Mouse (Mus musculus) limb, embryonic 13.5 days (tissue): ENCODE data around the gene Gm37240. TPM values are rescaled to one million over a fixed set of nuclear protein-coding genes. Genes with fewer than 3 reads are reported as not detected.

ENCODE experiments used
- ATAC-seq: fragments of 200-750 bp; cut with Nextera tagmentation; 2 replicates; pipeline ENCODE4 v1.8.0; 2017; ENCODE audit warnings: low read depth, moderate number of reproducible peaks, moderate TSS enrichment; ENCODE audit not compliant: low FRiP score
- H3K27ac ChIP-seq: fragments of 300-500 bp; sonication (generic); 2 replicates; pipeline ENCODE4 v1.5.1; 2015; ENCODE audit warnings: inconsistent platforms, mild to moderate bottlenecking, moderate library complexity
- H3K27me3 ChIP-seq: fragments of 300-500 bp; sonication (generic); 2 replicates; pipeline ENCODE4 v1.6.1; 2015; ENCODE audit warnings: mild to moderate bottlenecking, inconsistent platforms
- H3K36me3 ChIP-seq: fragments of 300-500 bp; sonication (generic); 2 replicates; pipeline ENCODE4 v1.6.1; 2015; ENCODE audit warnings: inconsistent platforms, mild to moderate bottlenecking, moderate library complexity
- H3K4me1 ChIP-seq: fragments of 300-500 bp; sonication (generic); 2 replicates; pipeline ENCODE4 v1.6.1; 2015; ENCODE audit warnings: inconsistent platforms
- H3K4me2 ChIP-seq: fragments of 300-500 bp; sonication (generic); replicated peaks from 2 replicates; pipeline ENCODE4 v1.6.1; 2015; ENCODE audit warnings: inconsistent platforms, mild to moderate bottlenecking, moderate library complexity
- H3K4me3 ChIP-seq: fragments of 300-500 bp; sonication (generic); 2 replicates; pipeline ENCODE4 v1.5.1; 2015; ENCODE audit warnings: moderate library complexity, mild to moderate bottlenecking, inconsistent platforms
- H3K9ac ChIP-seq: fragments of 300-500 bp; sonication (generic); 2 replicates; pipeline ENCODE4 v1.6.1; 2015; ENCODE audit warnings: mild to moderate bottlenecking, inconsistent platforms
- H3K9me3 ChIP-seq: fragments of 300-500 bp; sonication (generic); 2 replicates; pipeline ENCODE4 v1.6.1; 2016; ENCODE audit warnings: inconsistent platforms
- WGBS: fragments of 180-500 bp; shearing (Covaris S2); methylation state at CpG from one replicate; pipeline ENCODE4 v1.1.7; 2015; 5-methylcytosine and 5-hydroxymethylcytosine counted together
- polyA plus RNA-seq: library from polyadenylated mRNA; unstranded; fragments of >200 nt; fragmentation: Nextera tagmentation; extraction: Ambion mirVana; gene quantifications from 2 replicates; pipeline ENCODE4 v1.2.1, GENCODE M21; 2015

The Gm37240 gene
- polyA plus RNA-seq, 1 experiment from 2014 or later = 6.1 TPM

DNA sequence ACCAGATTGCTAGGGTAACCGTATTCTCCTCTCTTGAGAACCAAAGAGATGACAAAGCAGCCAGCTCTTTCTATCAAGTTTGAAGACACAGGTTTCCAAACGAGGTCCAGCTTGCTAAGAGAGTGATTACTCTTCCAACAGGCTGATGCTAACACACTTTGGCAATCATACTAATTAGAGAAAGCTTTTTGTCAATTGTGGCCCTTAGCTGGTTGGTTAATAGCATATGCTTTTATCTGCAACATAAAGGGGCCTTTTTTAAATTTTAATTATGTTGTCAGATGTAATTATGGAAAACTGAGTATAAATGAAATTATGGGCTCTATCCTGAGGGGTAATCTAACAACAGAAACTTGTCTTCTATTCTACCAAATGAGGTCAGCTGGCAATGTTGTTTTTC is 160.1 kb downstream of the Gm37240 start:
- Histone ChIP-seq H3K9ac (no peak overlapping the region), H3K4me1 (no peaks in the 10 kb centered on the region), H3K36me3 (no peaks in the 10 kb centered on the region), H3K27me3 (no peaks in the 10 kb centered on the region), H3K4me2 (no peak overlapping the region), H3K9me3 (no peaks in the 10 kb centered on the region), H3K27ac (no peak overlapping the region), H3K4me3 (no peak overlapping the region)
- ATAC-seq = no peak
- WGBS = 57% methylated on average over 2 of the region's 2 CpGs

DNA sequence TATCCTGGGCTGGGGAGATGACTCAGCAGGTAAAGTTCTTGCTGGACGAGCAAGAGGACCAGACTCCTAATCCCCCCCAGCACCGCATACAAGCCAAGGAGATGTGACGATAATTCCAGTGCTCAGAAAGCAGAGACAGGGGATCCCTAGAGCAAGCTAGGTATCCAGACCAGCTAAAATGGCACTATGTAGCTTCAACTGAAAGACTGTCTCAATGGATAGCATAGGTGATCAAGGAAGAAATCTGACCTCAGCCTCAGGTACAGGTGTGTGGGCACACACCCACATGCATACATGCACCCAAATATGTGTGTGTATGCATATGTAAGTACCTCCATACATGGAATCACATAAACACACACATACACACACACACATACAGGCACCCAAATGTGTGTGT is 161.3 kb downstream of the Gm37240 start:
- no peaks in the 10 kb centered on the region for H3K4me1 ChIP-seq
- H3K4me3 ChIP-seq = no peak overlapping the region
- no peaks in the 10 kb centered on the region for H3K36me3 ChIP-seq
- H3K4me2 ChIP-seq = no peak overlapping the region
- ATAC-seq = no peak
- 84% methylated on average over 3 of the region's 3 CpGs for WGBS
- no peak overlapping the region for H3K9ac ChIP-seq
- no peaks in the 10 kb centered on the region for H3K27me3 ChIP-seq
- no peak overlapping the region for H3K27ac ChIP-seq
- H3K9me3 ChIP-seq = no peaks in the 10 kb centered on the region

DNA sequence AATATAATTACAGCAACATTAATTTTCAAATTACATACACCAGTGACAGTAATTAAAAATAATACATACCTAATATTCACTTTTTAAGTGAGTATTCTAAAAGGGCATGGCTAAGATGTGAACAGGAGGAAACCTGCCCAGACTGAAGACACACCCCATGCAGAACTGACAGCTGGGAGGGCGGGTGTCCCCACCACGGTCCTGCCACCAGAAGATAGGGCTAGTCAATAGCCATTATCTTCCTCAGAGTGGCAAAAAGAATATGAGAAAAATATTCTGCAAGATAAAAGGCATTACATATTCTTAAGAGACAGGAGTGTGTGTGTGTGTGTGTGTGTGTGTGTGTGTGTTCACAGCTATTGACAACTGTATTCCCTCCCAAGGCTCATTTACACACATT is 162.2 kb downstream of the Gm37240 start:
- Histone ChIP-seq H3K27ac (no peak overlapping the region), H3K4me3 (no peak overlapping the region), H3K36me3 (no peaks in the 10 kb centered on the region), H3K4me1 (no peaks in the 10 kb centered on the region), H3K9ac (no peak overlapping the region), H3K9me3 (no peaks in the 10 kb centered on the region), H3K4me2 (no peak overlapping the region), H3K27me3 (no peaks in the 10 kb centered on the region)
- ATAC-seq = no peak
- WGBS = 76% methylated on average over 2 of the region's 2 CpGs

DNA sequence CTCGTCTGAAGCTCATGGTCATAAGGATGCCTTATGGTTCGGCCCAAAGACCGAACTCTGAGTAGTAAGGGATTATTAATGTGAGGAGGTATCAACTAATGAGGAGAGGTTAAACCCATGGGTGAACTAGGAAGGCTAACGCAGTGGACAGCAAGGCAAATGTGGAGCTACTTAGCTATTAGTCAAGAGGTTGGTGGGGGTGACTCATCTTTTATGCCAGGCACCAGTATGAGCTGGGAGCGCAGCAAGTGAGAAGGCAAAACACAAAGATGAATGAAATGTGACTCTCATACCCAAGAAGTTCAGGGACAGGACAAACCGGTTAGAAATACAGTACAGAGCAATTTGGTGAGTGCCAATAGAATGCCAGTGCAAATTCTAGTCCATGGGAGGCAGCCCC is 164.7 kb downstream of the Gm37240 start:
- H3K27ac ChIP-seq = no peak overlapping the region
- no peaks in the 10 kb centered on the region for H3K9me3 ChIP-seq
- no peak overlapping the region for H3K9ac ChIP-seq
- no peak for ATAC-seq
- no peaks in the 10 kb centered on the region for H3K27me3 ChIP-seq
- no peak overlapping the region for H3K4me2 ChIP-seq
- no peaks in the 10 kb centered on the region for H3K36me3 ChIP-seq
- no peaks in the 10 kb centered on the region for H3K4me1 ChIP-seq
- 83% methylated on average over 6 of the region's 6 CpGs for whole genome bisulfite sequencing
- no peak overlapping the region for H3K4me3 ChIP-seq

DNA sequence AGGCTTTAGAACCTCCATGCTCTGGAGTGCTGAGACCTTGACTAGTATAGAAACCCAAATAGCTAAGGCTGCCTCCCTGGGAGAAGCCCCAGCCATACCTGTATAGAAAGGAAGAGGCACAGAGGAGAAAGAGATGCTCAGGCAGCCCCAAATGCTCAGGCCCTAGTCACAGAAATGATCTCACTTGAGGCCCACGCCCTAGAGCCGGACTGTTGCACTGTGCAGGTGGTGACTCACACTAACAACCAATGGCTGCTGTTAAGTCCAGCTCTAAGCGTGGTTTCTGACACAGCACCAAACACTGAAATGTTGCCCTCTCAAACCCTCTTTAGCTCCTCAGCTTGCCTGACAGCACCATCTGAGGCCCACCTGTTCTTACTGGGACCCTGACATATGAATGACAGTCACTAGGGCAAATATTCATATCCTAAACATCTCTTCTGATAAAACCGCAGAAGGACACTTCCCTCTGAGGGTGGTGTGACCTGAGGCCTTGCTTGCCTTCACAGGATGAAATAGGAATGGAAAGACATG is 171.5 kb downstream of the Gm37240 start:
- no peaks in the 10 kb centered on the region for H3K9me3 ChIP-seq
- no peak for ATAC-seq
- whole genome bisulfite sequencing = 85% methylated on average over 4 of the region's 4 CpGs

DNA sequence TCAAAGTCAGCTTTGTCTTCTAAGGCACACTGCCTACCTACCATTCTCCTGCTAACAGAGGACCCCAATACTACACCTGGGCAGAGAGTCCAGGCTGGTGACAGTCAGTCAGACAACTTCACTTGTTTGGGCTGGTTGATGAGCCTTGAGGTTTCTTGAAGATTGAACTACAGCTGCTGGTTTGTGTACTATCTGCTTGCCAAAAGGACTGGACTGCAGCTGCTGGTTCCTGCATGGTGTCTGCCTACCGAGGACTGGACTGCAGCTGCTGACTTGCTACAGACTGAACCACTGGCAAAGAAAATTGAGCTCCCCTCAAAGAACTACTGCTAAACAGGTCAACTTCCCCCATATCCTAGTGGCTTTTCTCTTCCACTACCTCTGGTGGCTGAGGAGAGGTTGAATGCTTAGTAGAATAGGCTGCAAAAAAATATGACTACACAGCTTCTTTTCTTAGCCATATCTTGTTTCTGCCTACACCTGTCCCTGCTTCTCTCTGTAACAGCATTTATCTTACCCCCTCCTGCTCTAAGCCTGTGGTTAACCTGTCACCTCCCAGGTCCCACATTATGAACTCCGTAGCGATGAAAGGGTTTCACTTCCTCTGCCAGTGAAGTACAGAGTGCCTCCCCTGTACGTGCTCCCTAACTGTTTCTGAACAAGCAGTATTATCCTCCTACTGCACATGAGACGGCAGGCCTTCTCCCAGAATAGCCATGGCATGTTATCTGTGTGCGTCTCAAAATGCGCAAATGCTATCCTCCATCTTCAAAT is 173.2 kb downstream of the Gm37240 start:
- ATAC-seq = no peak
- Histone ChIP-seq H3K4me2 (no peak overlapping the region), H3K4me1 (no peaks in the 10 kb centered on the region), H3K36me3 (no peaks in the 10 kb centered on the region), H3K4me3 (no peak overlapping the region), H3K9me3 (no peaks in the 10 kb centered on the region), H3K27ac (no peak overlapping the region), H3K27me3 (no peaks in the 10 kb centered on the region), H3K9ac (no peak overlapping the region)
- WGBS = 78% methylated on average over 7 of the region's 7 CpGs

More for the DNA sequence above, 171.5 kb downstream of the Gm37240 start:
- Histone ChIP-seq H3K27ac (no peak overlapping the region), H3K4me3 (no peak overlapping the region), H3K9ac (no peak overlapping the region), H3K36me3 (no peaks in the 10 kb centered on the region), H3K4me2 (no peak overlapping the region), H3K4me1 (no peaks in the 10 kb centered on the region), H3K27me3 (no peaks in the 10 kb centered on the region)

DNA sequence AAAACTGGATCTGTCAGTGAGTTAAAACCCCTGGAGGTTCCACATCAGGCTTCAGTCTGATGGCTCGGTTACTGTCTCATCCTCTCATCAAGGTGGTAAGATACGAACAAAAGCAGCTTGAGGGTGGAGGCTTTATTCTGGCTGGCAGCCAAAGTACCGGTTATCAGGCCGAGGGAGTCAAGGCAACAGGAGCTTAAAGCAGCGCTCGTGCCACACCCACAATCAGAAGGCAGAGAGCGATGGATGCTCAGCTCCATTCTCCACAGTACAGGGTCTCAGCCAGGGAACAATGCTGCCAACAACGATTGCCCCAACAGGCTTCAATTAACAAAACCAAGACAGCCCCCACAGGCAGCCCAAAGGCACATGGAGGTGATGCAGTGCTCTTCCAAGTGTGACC is 176.6 kb downstream of the Gm37240 start:
- Histone ChIP-seq H3K9ac (no peak overlapping the region), H3K4me2 (no peak overlapping the region), H3K27ac (no peak overlapping the region), H3K4me1 (no peaks in the 10 kb centered on the region), H3K27me3 (no peaks in the 10 kb centered on the region), H3K9me3 (no peaks in the 10 kb centered on the region), H3K36me3 (no peaks in the 10 kb centered on the region), H3K4me3 (no peak overlapping the region)
- no peak for ATAC-seq
- 63% methylated on average over 8 of the region's 8 CpGs for WGBS

DNA sequence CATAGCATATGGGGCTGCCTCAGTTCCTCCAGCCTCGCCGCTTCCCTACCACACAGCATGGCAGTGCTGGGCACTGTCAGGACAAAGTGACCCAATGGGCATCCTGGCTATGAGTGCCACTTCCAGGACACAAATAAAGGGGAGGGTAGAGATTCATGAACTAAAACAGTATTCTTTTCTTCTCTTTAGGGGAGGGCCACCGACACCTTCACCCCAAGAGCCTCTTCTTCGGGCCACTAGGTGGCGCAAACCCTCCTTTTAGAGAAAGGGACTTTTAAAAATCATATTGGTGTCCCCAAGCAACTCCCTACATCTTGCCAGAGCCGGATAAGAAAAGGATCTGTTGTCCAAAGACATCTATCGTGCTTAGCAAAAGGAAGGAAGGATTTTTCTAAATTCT is 179.9 kb downstream of the Gm37240 start:
- Histone ChIP-seq H3K4me3 (no peak overlapping the region), H3K27me3 (no peaks in the 10 kb centered on the region), H3K36me3 (no peaks in the 10 kb centered on the region), H3K4me1 (no peaks in the 10 kb centered on the region), H3K9me3 (0 out of 2 replicates have a peak, but pooled peaks cover 2% of the 10 kb centered on the region), H3K4me2 (no peak overlapping the region), H3K9ac (no peak overlapping the region), H3K27ac (no peak overlapping the region)
- ATAC-seq = no peak
- whole genome bisulfite sequencing = 39% methylated on average over 7 of the region's 7 CpGs

DNA sequence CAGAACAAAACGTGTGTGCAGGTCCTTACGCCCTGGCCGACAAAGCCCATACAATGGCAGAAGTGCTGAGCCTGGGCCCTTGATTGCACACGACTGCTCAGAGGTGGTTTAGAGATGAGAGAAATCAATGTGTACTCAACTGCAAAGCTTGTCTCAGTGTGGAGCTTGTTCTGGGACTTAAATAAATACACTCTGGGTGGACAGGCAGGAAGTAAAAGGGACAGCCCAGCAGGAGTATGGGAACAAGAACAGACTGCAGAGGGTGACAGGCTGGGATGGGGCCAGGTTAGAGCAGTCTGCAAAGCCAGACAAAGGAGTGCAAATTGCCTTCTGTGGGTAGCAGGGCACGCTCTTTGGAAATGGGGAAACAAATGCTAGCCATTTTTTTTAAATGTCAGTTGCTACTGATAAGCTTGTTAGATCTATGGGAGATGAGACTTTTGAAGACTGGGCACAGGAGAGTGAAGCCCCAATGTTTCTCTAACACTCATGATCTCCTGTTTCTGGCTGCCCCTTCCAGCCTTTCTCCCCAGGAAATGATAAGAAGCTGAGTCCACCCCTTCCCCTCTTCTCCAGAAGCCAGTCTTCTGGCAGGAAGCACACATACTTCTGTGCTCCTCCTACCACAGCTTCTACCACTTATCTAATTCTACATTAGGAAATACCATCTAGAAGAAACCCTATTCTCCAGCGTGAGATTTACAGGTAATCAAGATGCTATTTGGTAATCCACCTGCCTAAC is 184.0 kb downstream of the Gm37240 start:
- Histone ChIP-seq H3K4me3 (no peak overlapping the region), H3K4me1 (no peaks in the 10 kb centered on the region), H3K36me3 (no peaks in the 10 kb centered on the region), H3K9ac (no peak overlapping the region), H3K27me3 (peaks cover 10% of the 10 kb centered on the region), H3K9me3 (0 out of 2 replicates have a peak, but pooled peaks cover 2% of the 10 kb centered on the region), H3K4me2 (no peak overlapping the region), H3K27ac (no peak overlapping the region)
- ATAC-seq = no peak
- 66% methylated on average over 6 of the region's 6 CpGs for WGBS

DNA sequence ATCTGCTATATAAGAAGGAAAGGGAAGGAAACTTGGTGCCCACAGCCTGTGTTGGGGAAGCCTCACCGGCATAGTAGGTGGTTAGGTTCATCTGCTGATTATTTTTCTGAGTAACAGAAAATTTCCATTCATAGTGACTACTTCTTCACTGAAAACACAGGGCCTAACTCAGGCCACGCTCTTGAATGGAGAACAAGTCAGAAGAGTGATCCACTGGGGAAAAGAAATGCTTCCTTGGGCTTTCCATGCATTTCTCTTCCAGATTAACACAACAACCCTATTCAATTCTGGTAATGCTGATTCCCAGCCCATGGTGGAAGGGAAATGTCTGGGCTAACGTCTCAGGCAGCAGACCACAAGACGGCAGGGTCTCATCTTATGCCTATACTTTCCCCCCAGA is 188.8 kb downstream of the Gm37240 start:
- WGBS = 84% methylated on average over 4 of the region's 4 CpGs

DNA sequence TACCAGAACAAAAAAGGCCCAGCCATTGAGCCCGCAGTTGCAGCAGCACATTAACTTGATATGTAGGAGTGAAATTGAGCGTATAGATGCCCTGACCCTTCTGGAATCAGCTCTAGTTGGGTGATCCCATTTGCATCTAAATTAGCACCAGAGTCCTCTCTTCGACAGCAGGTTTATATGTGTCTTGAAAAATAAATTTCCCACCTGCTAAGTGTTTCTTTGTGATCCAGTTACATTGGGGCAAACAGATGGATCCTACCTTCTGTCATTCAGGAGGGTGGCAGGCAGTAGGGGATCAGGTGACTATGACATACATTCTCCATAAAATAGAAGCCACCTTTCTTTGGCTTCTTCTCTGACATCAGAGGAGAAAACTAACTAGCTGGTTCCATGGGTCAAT is 192.3 kb downstream of the Gm37240 start:
- H3K4me1 ChIP-seq = no peaks in the 10 kb centered on the region
- H3K9ac ChIP-seq = no peak overlapping the region
- no peak for ATAC-seq
- no peaks in the 10 kb centered on the region for H3K36me3 ChIP-seq
- peaks cover 60% of the 10 kb centered on the region for H3K27me3 ChIP-seq
- 86% methylated on average over 3 of the region's 3 CpGs for WGBS
- no peak overlapping the region for H3K4me2 ChIP-seq
- no peaks in the 10 kb centered on the region for H3K9me3 ChIP-seq
- no peak overlapping the region for H3K27ac ChIP-seq
- no peak overlapping the region for H3K4me3 ChIP-seq

More for the DNA sequence above, 188.8 kb downstream of the Gm37240 start:
- Histone ChIP-seq H3K4me2 (no peak overlapping the region), H3K4me3 (no peak overlapping the region), H3K36me3 (no peaks in the 10 kb centered on the region), H3K4me1 (no peaks in the 10 kb centered on the region), H3K9me3 (no peaks in the 10 kb centered on the region), H3K27ac (no peak overlapping the region), H3K9ac (no peak overlapping the region), H3K27me3 (peaks cover 36% of the 10 kb centered on the region)
- no peak for ATAC-seq

DNA sequence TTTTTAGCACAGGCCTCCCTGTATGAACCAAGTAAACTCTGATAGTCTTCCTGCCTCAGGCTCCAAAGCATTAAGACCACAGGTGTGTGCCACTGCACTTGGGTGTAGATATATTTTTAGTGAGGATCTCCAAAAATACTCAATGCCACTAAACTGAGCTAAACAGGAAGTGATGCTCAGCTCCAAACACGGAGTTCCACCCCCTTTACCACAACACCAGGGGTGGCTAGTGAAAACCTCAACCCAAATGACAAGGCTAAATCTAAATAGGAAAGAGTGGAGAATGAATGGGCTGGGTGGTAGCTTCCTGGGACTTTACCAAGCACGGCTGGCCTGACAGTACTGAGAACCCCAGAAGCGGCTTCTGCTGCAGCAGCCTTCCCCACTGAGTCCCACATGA is 194.3 kb downstream of the Gm37240 start:
- Histone ChIP-seq H3K27ac (no peak overlapping the region), H3K9ac (no peak overlapping the region), H3K36me3 (no peaks in the 10 kb centered on the region), H3K9me3 (no peaks in the 10 kb centered on the region), H3K4me1 (0 out of 2 replicates have a peak, but pooled peaks cover 12% of the 10 kb centered on the region), H3K4me2 (no peak overlapping the region), H3K4me3 (no peak overlapping the region), H3K27me3 (peaks cover 61% of the 10 kb centered on the region)
- WGBS = 38% methylated on average over 3 of the region's 3 CpGs
- ATAC-seq = no peak
